Mouse (Mus musculus) T-helper 2 cell (primary cell): ENCODE data around the gene Wdr13.

ENCODE experiments used
- in situ Hi-C: fragments of 300-600 bp; cut with MboI, MseI; formaldehyde crosslinking; loops from one replicate; pipeline ENCODE4 v1.15.1; 2025; ENCODE audit warnings: high pct_unique_total_duplicates

The Wdr13 gene

DNA sequence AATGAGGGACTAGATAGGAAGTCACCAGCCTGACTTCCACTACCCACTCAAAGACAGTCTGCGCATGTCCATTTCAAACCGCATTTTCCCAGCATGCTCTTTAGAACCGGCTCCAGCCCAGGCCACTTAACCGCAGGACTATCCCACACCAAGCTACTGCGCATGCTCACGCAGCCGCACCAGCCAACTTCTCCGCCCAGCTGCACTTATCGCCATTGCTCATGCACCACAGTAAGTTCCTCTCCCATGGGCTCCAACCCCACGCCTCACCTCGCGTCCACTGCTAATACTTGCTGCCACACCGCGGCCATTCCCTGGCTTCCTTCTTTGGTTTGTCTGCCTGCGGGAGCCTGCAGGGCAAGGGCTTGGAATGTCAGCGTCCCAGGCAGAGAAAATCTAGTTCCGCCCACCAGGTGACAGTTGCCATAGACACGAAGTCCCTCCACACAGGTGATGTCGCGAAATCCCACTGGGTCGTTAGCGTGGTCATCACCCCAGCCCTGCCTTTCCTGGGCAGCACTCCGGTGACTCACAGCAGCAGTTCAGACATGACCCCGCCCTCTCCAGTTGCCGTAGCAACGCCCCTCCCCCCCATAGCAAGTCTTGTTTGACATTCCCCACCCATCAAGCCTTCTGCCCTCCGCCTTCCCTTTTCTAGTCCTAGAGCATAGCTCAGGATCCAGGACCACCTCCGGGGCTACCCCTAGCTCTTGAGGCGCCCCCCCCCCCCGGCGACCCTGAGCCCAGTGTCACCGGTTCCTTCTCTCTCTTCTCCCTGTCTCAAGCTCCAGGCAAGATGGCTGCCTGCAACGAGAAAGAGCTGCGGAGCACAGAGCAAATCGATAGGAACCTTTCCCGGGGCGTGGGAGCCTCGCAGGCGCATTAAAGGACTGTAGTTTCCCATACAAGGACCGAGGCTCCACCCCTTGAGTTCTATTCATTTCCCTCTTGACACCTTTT lies at the start of gene Wdr13:
TSS of gene Wdr13 (minus strand) at position 876 of the 960 bp plus-strand sequence.
- in situ Hi-C loops, result no loop called here

DNA sequence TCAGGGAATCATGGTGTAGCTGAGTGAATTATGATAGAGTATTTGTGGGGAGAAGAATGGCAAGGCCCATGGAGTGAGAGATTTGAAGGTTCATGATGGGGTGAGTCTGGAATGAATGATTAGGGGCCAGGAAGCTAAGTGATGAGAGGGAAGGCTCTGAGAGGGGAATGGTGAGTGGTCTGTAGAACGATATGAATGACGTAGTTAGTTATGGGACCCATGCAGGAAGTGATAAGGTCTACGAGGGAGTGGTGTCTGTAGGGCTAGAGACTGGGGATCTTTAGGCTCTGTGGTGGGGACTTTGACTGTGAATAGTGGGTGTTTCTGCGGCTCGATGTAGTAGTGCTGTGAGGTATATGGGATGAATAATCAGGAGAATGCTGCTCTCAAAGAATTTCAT lies 47.0 kb upstream of the Wdr13 start:
- in situ Hi-C loops, result no loop called here

DNA sequence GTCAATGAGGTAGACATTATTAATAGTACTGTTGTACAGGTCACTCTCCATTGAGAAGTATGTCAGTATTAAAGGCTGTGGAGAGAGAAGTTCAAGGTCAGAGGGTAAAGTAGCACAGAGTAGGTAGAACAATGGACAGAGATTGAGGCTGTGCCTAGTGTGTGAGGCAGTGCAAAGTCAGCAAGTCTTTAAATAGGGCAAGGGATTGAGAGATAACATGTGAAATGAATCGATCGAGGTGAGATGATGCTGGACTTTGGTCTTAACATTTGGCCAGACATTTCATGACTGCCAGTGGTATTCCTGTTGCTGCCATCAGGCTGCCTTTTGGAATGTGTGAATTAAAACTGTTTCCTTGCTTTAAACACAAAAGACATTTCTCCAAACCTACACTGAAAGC lies 46.2 kb upstream of the Wdr13 start:
- in situ Hi-C loops, result no loop called here

DNA sequence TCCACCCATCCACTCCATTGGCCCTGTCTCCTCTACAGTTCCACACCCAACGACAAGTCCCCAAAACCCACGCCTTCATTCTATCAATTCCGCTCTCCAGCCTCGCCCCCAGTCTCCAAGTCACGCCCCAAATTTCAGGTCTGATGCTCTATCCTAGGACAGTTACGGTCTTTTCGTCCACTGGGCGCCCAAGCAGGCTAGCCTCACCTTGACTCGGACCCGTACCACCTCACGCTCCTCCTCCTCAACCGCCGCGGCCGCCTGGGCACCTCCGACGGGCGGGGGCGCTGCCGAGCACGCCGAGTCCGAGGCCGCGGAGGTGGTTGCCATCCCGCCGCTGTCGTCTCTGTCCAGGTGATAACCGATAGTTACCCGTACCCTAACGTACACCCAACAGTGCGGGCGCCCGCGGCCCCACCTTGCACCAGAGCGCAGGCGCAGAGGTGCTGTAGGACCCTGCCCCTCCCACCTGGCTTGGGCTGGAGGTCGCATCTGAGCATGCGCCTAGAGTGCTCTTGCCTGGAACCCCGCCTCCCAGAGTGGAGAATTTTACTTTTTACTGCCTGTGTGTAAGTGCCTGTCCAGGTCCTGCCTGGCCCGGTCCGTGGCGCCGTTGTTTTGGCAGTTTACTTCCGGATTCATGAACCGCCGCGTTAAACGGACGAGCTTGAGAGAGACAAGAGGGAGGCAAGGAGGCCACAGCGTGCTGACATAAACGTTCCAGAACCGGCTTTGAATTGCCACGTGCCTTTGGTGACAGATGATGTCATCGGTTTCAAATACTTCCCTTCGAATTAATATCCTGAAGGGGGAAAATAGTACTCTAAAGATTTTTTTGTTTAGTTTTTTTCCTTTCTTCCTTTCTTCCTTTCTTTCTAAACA lies 43.1 kb upstream of the Wdr13 start, which contains the start of gene Tbc1d25:
TSS of gene Tbc1d25 (minus strand) at position 678 of the 882 bp plus-strand sequence.
- in situ Hi-C loops, result no loop called here

DNA sequence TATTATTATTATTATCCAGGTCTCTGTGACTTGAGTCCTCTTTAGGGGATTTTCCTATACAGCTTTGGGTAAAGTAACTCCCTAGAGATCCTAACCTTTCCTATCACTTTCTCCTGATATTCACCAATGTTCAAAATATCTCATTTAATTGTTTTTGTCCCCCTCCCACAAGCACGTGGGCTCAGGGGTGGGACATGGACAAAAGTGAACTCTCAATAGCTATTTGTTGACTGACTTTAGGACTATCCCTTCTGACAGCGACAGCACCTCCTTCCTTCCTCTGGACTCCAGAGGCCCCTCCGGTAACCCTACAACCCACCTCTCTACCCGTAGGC lies 42.4 kb upstream of the Wdr13 start:
- in situ Hi-C loops, result no loop called here

DNA sequence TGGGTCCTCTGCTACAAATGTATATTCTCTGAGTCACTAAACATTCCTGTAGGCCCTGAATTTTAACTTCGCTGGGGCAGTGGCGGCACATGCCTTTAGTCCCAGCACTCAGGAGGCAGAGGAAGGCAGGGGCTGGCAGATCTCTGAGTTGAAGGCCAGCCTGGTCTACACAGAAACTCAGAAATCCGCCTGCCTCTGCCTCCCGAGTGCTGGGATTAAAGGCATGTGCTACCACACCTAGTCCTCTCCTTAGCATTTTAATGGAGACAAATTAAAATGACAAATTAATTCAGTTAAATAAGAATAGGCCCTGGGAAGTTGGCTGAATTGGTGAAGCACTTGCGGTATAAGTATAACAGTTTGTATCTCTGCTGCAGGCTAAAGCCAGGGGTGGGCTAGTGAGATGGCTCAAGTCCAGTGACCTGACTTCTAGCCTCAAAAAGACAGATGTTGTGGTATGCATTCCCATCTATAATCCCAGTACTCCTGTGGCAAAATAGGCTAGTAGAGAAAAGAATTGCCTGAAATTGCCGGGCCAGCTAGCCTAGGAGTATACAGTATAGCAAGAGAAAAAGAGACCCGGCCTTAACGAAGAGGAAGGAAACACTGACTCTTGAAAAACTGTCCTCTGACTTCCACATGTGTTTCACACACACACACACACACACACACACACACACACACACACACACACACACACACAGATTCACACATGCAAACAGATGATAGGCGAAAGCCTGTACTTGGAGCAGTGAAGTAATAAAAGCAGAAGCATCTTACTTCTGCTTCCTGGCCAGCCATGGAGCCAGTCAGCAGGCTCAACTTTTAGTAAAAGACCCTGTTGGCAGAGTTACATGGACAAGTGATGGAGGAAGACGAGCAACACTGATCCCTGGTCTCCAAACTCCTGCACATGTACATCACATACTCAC lies 35.3 kb upstream of the Wdr13 start:
- in situ Hi-C loops, result no loop called here

DNA sequence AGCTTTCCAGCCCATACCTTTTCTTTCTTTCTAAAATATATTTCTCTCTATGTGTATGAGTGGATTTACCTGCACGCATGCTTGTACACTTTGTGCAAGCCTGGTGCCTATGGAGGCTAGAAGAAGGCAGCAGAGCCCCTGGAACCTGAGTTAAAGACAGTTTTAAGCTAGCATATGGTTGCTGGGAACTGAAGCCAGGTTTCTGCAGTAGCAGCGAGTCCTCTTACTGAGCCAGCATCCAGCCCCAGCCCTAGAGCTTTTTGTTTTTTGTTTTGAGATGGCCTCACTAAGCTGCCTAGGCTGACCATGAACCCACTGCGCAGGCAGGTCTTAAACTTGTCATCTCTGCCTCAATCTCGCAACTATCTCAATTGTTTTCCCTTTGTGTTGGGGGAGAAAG lies 31.8 kb upstream of the Wdr13 start:
- in situ Hi-C loops, result no loop called here

DNA sequence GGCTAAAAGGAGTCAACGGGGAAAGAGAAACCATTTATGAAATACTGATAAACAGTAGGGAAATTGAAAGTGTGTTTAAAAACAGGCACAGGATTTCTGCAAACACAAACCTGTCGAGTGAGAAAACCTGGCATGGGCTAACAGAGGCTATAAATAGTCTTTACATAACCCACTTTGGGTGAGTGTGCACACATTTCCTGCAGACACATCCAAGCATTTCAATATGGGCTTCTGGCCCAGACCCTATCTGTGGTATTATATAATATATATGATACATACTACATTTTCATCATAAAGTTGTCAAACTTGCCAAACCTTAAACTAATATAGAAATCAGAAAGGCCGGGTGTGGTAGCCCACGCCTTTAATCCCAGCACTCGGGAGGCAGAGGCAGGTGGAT lies 30.4 kb upstream of the Wdr13 start:
- in situ Hi-C loops, result no loop called here

DNA sequence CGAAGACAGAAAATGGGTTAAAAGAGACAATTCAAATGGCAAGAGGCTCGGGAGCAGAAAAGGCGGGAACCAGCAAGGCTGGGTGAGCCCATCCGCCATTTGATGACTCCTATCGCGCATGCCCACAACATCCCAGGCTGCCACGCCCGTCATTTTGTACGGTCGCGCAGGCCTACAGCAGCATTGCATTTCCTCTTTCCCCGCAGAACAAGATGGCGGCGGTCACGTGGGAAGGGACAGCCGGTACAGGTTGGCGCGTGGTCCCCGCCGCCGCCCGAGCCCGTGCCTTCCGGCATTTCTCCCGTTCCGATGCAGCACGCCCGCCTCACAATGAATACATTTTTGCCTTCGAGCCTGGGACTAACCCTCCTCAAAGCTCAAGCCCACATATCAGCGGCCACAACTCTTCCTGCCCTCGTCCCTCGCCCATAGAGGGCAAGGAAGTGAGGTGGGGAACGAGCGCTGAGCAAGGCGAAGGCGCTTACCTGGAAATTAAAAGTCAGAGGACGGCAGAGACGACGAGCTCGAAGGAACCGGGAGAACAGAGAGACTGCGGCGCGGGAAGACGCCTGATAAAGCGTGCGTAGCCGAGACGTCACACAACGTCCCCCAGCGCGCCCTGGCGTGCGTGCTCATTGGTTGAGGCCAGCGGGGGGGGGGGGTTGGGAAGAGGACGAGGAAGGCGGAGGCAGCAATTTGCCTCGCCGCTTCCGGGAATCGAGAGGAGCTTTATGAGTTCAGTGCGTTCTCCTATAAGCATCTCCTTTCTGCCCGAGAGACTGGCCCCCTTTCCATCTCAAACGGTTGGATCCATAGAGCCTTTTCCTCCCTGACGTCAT lies 12.7 kb upstream of the Wdr13 start, which contains the start of gene Rbm3:
TSS of gene Rbm3 (minus strand) at position 728 of the 839 bp plus-strand sequence.
- in situ Hi-C loops, result no loop called here

DNA sequence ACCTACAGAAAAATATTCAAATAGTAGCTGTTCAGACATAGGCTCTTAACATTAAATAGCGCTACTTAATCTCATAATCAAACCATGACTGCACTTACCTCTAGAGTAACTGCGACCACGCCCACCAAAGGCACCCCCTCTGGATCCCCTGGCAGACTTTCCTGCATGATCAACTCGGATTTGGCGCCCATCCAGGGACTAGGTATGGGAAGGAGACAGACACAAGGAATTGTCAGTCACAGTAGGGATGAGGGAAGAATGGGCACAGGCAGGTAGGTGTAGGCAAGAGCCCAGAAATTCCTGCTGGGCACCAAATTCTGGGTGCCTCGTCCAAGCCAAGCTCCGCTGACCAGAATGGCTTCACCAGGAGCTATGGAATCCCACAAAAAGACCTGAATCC lies 11.1 kb upstream of the Wdr13 start:
- in situ Hi-C loops, result no loop called here

DNA sequence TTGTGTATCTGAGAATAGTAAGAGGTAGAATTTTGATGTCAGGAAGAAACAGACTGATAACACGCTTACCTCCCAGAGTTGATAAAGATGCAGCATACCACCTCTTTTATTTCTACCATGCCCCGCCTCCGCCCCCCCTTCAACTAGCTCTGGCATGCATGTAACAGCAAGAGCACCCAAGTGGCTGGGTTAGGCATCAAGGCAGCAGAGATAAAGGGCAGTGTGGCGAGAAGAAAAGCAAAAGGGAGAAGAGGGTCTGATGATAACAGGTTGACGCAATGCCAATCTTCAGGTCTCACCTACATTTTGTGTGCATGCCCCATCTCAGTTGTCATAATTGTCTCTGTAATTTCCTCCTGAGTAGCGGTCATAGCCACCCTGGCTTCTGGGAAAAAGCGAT lies 10.3 kb upstream of the Wdr13 start:
- in situ Hi-C loops, result no loop called here

DNA sequence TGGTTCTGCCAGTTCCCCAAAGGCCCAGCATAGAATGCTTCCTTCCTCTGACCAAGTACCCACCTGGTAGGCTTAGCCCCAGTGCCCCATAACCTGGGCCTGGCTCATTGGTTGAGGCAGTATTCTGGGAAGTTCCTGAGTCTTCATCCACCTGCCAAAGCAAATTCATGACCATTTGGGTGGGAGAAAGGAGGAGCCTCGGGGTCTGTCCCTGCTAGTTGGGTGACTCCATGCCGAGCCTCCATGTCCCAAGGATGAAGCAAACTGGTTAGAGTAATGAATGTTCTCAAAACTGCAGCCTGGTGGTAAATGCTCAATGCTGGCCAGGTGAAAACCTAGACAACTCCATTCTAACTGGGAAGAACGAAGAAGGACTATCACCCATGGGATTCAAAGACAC lies 8.4 kb upstream of the Wdr13 start:
- in situ Hi-C loops, result no loop called here

DNA sequence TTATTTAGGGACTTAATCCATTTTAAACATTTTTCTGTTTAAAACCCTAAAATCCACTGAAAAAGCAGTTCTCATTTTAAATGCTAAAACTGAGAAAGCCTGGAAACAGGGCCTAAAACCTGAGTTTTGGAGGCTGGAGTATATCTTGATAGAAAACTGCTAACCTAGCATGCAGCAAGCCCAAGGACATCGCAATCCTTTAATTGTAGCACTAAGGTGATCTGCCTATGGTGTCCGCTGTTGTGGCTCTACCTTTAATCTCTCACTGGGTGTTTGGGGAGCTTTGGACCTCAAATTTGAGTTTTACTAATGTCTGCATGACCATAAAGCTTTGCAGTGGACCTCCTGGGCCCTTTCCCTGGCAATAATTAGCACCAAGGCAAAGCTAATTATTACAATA lies 7.8 kb upstream of the Wdr13 start:
- in situ Hi-C loops, result no loop called here

DNA sequence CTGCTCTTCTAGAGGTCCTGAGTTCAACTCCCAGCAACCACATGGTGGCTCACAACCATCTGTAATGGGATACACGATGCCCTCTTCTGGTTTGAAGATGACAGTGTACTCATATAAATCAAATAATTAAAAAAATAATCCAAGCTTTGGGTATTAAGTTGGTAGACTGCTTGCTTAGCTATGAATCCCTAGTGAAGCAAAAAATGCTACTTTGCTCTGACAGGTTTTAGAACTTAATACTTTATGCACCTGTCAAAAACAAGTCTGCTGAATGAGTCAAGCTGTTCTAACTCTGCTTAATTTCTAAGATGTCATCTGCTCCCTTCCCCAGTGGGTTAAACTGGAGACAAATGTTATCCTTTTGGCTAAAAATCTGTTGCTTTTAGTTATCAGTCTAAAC lies 6.8 kb upstream of the Wdr13 start:
- in situ Hi-C loops, result no loop called here

DNA sequence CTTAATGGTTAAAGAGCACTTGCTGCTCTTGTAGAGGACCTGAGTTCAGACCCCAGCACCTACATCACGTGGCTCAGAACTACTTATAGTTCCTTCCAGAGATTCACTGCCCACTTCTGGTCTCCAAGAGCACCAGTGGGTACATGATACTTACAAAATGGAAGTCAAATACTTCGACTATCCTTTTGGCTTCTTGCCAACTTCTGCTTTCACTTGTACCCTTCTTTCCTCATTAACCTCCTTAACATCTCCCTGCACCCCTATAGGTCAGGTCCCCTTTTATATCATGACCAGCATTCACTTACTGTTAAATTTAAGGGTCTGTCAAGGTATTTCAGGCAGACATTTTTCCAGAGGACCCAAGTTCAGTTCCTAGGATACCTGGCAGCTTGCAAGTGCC lies 3.2 kb upstream of the Wdr13 start:
- in situ Hi-C loops, result no loop called here

DNA sequence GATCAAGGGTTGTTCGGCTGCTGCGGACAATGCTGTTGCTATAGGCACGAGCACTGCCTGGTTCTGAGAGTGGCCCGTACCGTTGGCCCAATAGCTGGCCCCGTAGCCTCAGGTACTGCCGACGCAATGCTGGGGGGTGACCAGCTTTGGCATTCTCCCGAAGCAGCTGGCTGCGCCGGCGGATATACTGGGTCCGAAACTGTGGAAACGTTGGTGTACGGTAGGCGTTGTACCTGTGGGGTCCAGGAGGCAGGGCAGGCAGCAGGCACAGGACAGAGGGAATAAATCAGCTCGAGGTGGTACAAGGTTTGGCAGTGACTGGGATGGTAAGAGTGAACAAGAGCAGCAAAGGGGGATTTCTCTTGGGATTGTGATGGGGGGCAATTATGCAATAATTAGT lies 1.3 kb downstream of the Wdr13 start:
- in situ Hi-C loops, result no loop called here

DNA sequence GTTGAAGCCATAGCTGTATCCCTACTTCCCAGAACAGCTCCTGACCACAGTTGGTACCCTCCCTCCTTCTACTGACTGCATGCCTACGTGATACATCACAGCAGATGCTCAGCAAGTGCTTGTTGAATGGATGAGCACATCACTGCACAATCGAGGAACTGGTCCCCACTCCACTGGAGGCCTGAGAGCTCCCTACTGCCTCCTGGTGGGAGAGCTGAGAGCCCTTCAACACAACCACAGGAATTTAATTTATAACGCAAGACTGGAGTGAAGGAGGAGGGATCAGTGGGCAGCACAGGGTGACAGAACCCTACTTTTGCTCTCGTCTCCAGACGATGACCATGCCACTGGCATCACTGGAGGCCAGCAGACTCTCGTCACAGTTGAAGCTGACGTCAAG lies 7.5 kb downstream of the Wdr13 start:
- in situ Hi-C loops, result no loop called here

DNA sequence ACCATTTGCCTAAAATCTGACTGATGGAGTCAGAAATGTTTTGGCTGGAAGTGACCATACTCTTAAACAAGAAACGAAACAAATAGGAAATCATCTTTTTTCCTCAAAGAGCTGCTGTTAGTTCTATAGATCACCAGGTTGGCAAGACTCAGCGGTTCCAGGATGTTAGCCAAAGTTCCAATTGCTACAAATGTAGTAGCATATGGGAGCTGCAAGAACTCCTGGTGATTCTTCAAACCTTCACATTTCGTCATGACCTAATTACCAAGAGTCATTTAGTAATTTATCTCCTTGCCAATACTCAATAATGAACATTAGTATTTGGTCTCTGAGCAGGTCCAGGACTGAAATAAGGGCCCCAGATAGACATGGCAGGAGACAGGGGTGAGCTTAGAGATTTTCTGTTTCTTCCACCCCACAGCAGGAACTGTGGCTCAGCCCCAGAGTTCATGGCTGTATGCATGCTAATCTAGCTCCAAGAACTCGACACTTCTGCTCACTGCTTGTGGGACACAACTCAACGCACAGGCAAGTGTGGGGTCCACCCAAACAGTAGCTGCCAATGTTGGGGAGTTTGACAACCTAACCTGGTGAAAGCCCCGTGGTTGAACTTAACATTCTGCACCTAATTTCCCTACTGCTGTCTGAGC lies 8.7 kb downstream of the Wdr13 start:
- in situ Hi-C loops, result no loop called here

DNA sequence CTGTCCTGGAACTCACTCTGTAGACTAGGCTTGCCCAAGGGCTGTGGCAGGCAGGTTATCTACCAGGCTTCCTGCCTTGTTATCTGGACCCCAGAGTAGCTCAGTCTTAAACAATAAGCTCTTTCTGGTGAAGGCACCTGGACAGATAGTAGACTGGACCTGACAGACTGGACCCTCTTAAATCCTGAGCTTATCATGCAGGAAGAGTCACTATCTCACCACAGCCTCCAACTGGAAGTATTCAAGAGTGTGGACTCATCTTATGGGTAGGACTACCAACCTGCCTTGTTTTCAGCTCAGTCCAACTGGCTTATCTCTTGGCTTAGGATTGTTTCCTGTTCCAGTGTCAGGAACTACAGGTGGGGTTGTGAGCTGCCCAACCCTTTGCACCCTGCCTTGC lies 15.4 kb downstream of the Wdr13 start:
- in situ Hi-C loops, result no loop called here

DNA sequence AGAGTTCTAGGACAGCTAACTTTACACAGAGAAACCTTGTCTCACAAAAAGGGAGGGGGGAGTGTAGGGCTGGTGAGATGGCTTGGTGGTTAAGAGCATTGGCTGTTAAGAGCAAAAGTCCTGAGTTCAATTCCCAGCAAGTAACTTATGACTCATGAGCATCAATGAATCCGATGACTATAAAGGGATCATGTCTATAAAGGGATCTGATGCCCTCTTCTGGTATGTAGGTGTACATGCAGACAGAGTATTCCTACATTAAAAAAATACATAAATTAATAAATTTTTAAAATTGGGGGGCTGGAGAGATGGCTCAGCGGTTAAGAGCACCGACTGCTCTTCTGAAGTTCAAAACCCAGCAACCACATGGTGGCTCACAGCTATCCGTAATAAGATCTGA lies 17.4 kb downstream of the Wdr13 start:
- in situ Hi-C loops, result no loop called here
